Mouse (Mus musculus): ENCODE results near the gene Thsd7b. TPM values are rescaled to one million over a fixed set of nuclear protein-coding genes. Genes with fewer than 3 reads are reported as not detected.

Thsd7b gene
- polyA plus RNA-seq, 1 experiment = 0.20 TPM

DNA sequence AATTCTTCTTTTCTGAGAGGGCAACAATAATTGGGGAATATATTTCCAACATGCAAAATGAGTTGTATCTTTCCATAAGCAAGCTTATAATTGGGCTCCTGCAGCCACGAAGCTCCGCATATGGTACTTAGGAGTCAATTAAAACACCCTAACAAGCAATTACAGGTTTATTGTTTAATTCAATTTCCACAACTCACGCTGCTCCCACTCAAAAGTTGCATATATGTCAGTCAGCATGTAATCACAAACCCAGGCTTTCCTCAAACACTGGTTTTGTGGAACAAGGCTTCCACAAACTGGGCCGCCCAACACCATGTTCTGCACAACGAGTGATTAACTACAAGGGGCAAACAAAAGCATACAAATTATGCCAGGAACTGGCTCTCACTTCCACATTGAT lies 625.0 kb downstream of the Thsd7b start:
- H3K36me3 ChIP-seq (ENCODE audit: control insufficient read depth, insufficient read depth, low read length) = no peaks in the 10 kb centered on the region
- no peak overlapping the region for H3K27ac ChIP-seq (ENCODE audit: insufficient read depth, low read depth, low read length)
- no peaks in the 10 kb centered on the region for H3K4me1 ChIP-seq (ENCODE audit: control insufficient read depth, insufficient read depth, insufficient read length, low read length)
- H3K27me3 ChIP-seq (ENCODE audit: control insufficient read depth, insufficient read depth, low read length) = no peaks in the 10 kb centered on the region
- no peak for TF ChIP-seq POLR2A (IDR thresholded peaks at IDR 0.05; ENCODE audit: low read depth, low read length)
- TF ChIP-seq CTCF (IDR thresholded peaks at IDR 0.05; ENCODE audit: extremely low read depth, insufficient read length, insufficient replicate concordance, low read depth, low read length) = no peak
- WGBS = 78% methylated on average over 5 of the region's 5 CpGs
- no peak overlapping the region for H3K4me3 ChIP-seq (ENCODE audit: low read depth, low read length)

DNA sequence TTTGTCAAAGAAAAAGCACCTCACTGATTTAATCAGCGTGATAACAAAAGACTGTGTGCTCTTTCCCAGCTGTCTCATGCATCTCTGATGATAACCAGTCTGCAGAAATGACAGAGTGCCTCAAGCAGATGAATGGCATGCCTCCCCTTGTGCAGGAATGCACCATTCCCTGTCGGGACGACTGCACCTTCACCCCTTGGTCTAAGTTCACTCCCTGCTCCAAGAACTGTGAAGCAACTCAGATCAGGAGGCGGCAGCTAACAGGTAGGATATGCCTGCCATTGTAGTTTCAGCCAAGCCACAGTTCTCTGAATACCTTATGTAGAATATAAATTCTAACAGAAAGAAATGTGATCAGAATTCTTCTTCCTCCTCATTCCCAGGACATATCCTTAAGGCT lies 642.4 kb downstream of the Thsd7b start:
- H3K4me3 ChIP-seq (ENCODE audit: low read depth, low read length) = no peak overlapping the region
- peaks cover 3% of the 10 kb centered on the region; the same call in 1 of the 2 replicates for H3K4me1 ChIP-seq (ENCODE audit: control insufficient read depth, insufficient read depth, insufficient read length, low read length)
- H3K36me3 ChIP-seq (ENCODE audit: control insufficient read depth, insufficient read depth, low read length) = no peaks in the 10 kb centered on the region
- TF ChIP-seq POLR2A (IDR thresholded peaks at IDR 0.05; ENCODE audit: low read depth, low read length) (no peak), CTCF (IDR thresholded peaks at IDR 0.05; ENCODE audit: extremely low read depth, insufficient read length, insufficient replicate concordance, low read depth, low read length) (no peak)
- 16% methylated on average over 4 of the region's 4 CpGs for WGBS
- H3K27ac ChIP-seq (ENCODE audit: insufficient read depth, low read depth, low read length) = no peak overlapping the region
- H3K27me3 ChIP-seq (ENCODE audit: control insufficient read depth, insufficient read depth, low read length) = no peaks in the 10 kb centered on the region

DNA sequence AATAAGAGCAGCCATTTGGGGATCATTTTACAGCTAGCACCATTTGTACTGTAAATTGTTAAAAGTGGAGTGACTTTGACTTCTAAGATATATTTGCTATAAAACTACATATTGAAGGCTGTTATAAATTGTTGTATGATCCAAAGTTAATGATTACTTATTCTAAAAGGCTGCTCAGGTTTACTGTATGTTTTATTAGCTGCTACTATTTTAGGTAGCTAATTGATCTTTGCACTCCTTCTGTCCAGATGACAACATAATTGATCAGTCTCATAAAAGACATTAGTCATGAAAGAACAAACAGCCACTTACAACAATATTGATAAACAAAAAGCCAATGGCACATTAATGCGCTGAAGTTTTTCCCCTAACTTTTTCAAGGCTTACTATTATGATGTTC lies 644.5 kb downstream of the Thsd7b start:
- no peak for TF ChIP-seq CTCF (IDR thresholded peaks at IDR 0.05; ENCODE audit: extremely low read depth, insufficient read length, insufficient replicate concordance, low read depth, low read length)
- no peak for TF ChIP-seq POLR2A (IDR thresholded peaks at IDR 0.05; ENCODE audit: low read depth, low read length)
- peaks cover 3% of the 10 kb centered on the region; the same call in 1 of the 2 replicates for H3K4me1 ChIP-seq (ENCODE audit: control insufficient read depth, insufficient read depth, insufficient read length, low read length)
- H3K4me3 ChIP-seq (ENCODE audit: low read depth, low read length) = no peak overlapping the region
- WGBS = 33% methylated on average over 1 of the region's 1 CpGs
- H3K36me3 ChIP-seq (ENCODE audit: control insufficient read depth, insufficient read depth, low read length) = no peaks in the 10 kb centered on the region
- no peaks in the 10 kb centered on the region for H3K27me3 ChIP-seq (ENCODE audit: control insufficient read depth, insufficient read depth, low read length)
- no peak overlapping the region for H3K27ac ChIP-seq (ENCODE audit: insufficient read depth, low read depth, low read length)

DNA sequence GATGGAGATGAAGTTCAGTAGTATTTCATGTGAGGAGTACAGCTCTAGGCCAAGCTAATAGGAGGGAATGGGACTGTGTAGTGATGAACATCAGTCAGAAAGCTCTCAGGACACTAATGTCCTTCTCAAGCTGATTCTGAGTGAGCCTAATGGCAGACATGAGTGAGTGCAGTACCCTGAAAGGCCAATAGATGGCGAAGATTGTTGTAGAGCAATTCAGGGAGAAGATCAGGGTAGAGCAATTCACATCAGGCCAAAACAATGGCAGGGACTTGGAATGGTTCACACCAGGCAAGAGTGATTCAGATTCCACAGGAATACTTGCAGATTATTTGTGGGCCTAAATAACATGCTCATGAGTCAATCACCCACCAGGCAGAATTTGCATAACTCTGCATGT lies 646.3 kb downstream of the Thsd7b start:
- Histone ChIP-seq H3K4me3 (ENCODE audit: low read depth, low read length) (no peak overlapping the region), H3K27me3 (ENCODE audit: control insufficient read depth, insufficient read depth, low read length) (no peaks in the 10 kb centered on the region), H3K4me1 (ENCODE audit: control insufficient read depth, insufficient read depth, insufficient read length, low read length) (peaks cover 3% of the 10 kb centered on the region; the same call in 1 of the 2 replicates), H3K36me3 (ENCODE audit: control insufficient read depth, insufficient read depth, low read length) (no peaks in the 10 kb centered on the region), H3K27ac (ENCODE audit: insufficient read depth, low read depth, low read length) (no peak overlapping the region)
- 70% methylated on average over 1 of the region's 1 CpGs for WGBS
- TF ChIP-seq POLR2A (IDR thresholded peaks at IDR 0.05; ENCODE audit: low read depth, low read length) (no peak), CTCF (IDR thresholded peaks at IDR 0.05; ENCODE audit: extremely low read depth, insufficient read length, insufficient replicate concordance, low read depth, low read length) (no peak)

DNA sequence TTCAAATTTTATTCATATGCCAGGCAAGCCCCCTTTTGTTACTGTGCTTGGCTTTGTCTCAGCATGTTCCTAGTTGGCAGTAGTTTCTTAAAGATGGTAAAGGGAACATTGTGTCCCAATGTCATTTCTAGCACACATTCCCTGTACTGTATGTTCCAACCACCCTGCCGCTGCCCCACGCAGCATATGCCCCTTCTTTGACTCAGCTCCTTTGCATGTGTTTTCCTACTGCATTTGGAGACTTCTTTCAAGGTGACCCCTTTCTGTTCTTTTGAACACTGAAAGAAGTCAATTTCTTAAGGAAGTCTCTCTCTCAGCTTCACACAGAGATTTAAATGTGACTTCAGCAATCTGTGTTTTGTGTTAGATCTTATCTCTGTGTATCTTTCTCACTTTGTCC lies 657.9 kb downstream of the Thsd7b start:
- no peaks in the 10 kb centered on the region for H3K4me1 ChIP-seq (ENCODE audit: control insufficient read depth, insufficient read depth, insufficient read length, low read length)
- no peaks in the 10 kb centered on the region for H3K27me3 ChIP-seq (ENCODE audit: control insufficient read depth, insufficient read depth, low read length)
- H3K36me3 ChIP-seq (ENCODE audit: control insufficient read depth, insufficient read depth, low read length) = no peaks in the 10 kb centered on the region
- no peak overlapping the region for H3K4me3 ChIP-seq (ENCODE audit: low read depth, low read length)
- WGBS = 90% methylated on average over 2 of the region's 2 CpGs
- TF ChIP-seq CTCF (IDR thresholded peaks at IDR 0.05; ENCODE audit: extremely low read depth, insufficient read length, insufficient replicate concordance, low read depth, low read length) = no peak
- no peak overlapping the region for H3K27ac ChIP-seq (ENCODE audit: insufficient read depth, low read depth, low read length)

DNA sequence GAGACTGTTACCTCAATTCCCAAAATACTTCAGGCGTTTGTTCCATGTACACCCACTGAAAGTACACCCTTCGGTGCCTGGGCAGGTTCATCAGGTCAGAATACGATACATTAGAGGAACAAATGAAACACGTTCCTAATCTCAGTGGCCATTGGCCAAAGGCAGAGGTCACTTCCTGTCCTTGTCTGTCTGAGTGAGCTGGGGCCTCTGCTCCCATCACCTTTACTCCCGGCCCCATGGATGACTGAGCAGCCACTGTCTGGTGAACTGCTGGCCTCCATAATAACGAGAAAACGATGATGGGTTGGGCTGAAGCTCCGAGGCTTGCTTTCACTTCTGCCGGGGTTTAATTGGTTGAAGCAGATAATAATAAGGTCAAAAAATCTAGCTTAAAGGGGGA lies 670.0 kb downstream of the Thsd7b start:
- Histone ChIP-seq H3K27ac (ENCODE audit: insufficient read depth, low read depth, low read length) (no peak overlapping the region), H3K36me3 (ENCODE audit: control insufficient read depth, insufficient read depth, low read length) (no peaks in the 10 kb centered on the region), H3K27me3 (ENCODE audit: control insufficient read depth, insufficient read depth, low read length) (no peaks in the 10 kb centered on the region), H3K4me1 (ENCODE audit: control insufficient read depth, insufficient read depth, insufficient read length, low read length) (0 out of 2 replicates have a peak, but pooled peaks cover 2% of the 10 kb centered on the region), H3K4me3 (ENCODE audit: low read depth, low read length) (no peak overlapping the region)
- 58% methylated on average over 9 of the region's 9 CpGs for WGBS
- TF ChIP-seq POLR2A (IDR thresholded peaks at IDR 0.05; ENCODE audit: low read depth, low read length) = no peak
- TF ChIP-seq CTCF (IDR thresholded peaks at IDR 0.05; ENCODE audit: extremely low read depth, insufficient read length, insufficient replicate concordance, low read depth, low read length) = no peak

DNA sequence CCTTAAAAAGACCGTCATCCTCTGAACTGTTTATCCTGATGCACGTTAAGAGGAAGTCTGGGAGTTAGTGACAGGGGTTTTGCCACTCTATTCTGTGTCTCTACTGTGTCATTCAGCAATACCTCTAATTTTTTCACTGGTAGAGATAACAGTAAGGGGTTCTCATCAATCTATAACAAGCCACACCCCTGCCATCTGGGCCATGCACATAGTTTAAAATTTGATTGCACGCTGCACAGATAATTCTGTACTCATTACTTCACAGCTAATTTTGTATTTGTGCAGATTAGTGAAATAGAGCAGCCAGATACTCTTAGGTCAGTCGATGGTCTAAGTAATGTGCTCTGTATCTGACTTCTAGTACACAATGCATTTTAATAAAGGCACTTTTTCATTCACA lies 673.9 kb downstream of the Thsd7b start:
- Histone ChIP-seq H3K27ac (ENCODE audit: insufficient read depth, low read depth, low read length) (no peak overlapping the region), H3K4me1 (ENCODE audit: control insufficient read depth, insufficient read depth, insufficient read length, low read length) (0 out of 2 replicates have a peak, but pooled peaks cover 2% of the 10 kb centered on the region), H3K27me3 (ENCODE audit: control insufficient read depth, insufficient read depth, low read length) (no peaks in the 10 kb centered on the region), H3K4me3 (ENCODE audit: low read depth, low read length) (no peak overlapping the region), H3K36me3 (ENCODE audit: control insufficient read depth, insufficient read depth, low read length) (no peaks in the 10 kb centered on the region)
- WGBS = 48% methylated on average over 4 of the region's 4 CpGs
- TF ChIP-seq CTCF (IDR thresholded peaks at IDR 0.05; ENCODE audit: extremely low read depth, insufficient read length, insufficient replicate concordance, low read depth, low read length) (no peak), POLR2A (IDR thresholded peaks at IDR 0.05; ENCODE audit: low read depth, low read length) (no peak)

DNA sequence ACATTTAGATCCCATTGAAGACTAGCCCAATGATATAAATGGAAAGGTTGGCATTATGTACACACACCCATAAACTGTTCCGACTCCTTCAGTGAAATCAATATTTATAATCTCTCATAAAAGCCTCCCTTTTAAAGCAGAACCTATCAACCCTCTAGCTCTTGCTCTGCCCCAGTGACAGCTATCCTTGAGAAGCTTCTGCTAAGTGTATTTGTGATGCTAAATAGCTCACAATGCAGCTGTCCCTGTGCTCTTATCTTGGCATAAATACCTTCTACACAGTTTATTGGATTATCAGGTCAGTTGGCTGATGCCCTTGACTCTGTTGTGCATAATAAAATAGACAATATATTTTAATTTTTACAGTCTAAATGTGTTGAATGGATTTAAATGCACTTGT lies 682.4 kb downstream of the Thsd7b start:
- Histone ChIP-seq H3K27me3 (ENCODE audit: control insufficient read depth, insufficient read depth, low read length) (no peaks in the 10 kb centered on the region), H3K4me3 (ENCODE audit: low read depth, low read length) (no peak overlapping the region), H3K4me1 (ENCODE audit: control insufficient read depth, insufficient read depth, insufficient read length, low read length) (no peaks in the 10 kb centered on the region; the same call in 1 of the 2 replicates), H3K27ac (ENCODE audit: insufficient read depth, low read depth, low read length) (no peak overlapping the region), H3K36me3 (ENCODE audit: control insufficient read depth, insufficient read depth, low read length) (no peaks in the 10 kb centered on the region)
- WGBS = 19% methylated on average over 1 of the region's 1 CpGs
- TF ChIP-seq CTCF (IDR thresholded peaks at IDR 0.05; ENCODE audit: extremely low read depth, insufficient read length, insufficient replicate concordance, low read depth, low read length) = no peak
- TF ChIP-seq POLR2A (IDR thresholded peaks at IDR 0.05; ENCODE audit: low read depth, low read length) = no peak

All from small intestine, adult 2 months (tissue).